In the genomic region with DNA sequence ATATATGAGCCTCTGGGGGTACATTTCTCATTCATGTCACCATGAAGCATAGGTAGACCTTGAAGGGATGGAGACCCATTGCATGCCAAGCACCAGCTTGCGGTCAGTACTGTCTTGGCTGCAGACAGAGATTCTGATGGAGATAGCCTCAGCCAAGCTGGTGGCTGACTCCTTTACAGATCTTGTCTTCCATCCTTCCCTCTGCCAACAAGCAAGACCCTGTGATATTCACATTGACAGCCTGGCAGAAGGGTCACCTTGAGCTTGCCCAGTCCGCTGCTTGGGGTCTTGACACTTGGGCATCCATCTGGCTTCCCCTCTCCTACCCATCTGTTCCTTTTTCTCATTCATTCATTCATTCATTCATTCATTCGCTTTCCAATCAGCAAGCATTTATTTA, we compare ENCODE assay signal across 16 mouse cellular contexts.
"Had no signal": no experiment of that assay in that cellular context is flagged by ENCODE, and none has a peak within 500 bp of the region (broad histone marks: within the 10 kb centered on the region; RNA-seq: fewer than 3 reads in every experiment).

No protein-coding gene starts in this region.

- ATAC-seq: intestine, embryonic 16.5 days; midbrain, embryonic 16.5 days had no signal

- H3K4me2 ChIP-seq: liver, embryonic 13.5 days; midbrain, embryonic 12.5 days had no signal

- H3K4me3 ChIP-seq: liver, embryonic 13.5 days; midbrain, embryonic 12.5 days had no signal

- H3K27me3 ChIP-seq: liver, embryonic 13.5 days; midbrain, embryonic 12.5 days had no signal

- H3K36me3 ChIP-seq: liver, embryonic 13.5 days; midbrain, embryonic 12.5 days had no signal

- H3K4me1 ChIP-seq: liver, embryonic 13.5 days; midbrain, embryonic 12.5 days had no signal

- H3K9ac ChIP-seq: liver, embryonic 13.5 days; midbrain, embryonic 12.5 days had no signal

- DNase-seq: kidney, adult 2 months; kidney, postnatal 25 days; liver, embryonic 13.5 days; lung, adult 2 months; lung, postnatal 36 days; right cerebral cortex, adult 18-20 months; right cerebral cortex, postnatal 14 days; right cerebral cortex, postnatal 4 days; thymus, adult 2 months; thymus, postnatal 14 days; thymus, postnatal 4 days had no signal

- H3K9me3 ChIP-seq: liver, embryonic 13.5 days; midbrain, embryonic 12.5 days had no signal

- H3K27ac ChIP-seq: kidney, postnatal 0 days; liver, embryonic 13.5 days; midbrain, embryonic 12.5 days; stomach, postnatal 0 days had no signal
